Mouse (Mus musculus) small intestine, adult 2 months (tissue): ENCODE measurements around the gene 4931414P19Rik.

Experiments used
- CTCF ChIP-seq: fragments of 200-500 bp; IDR thresholded peaks from 2 replicates; pipeline ENCODE4 v1.5.1; 2012; ENCODE audit warnings: low read depth, mild to moderate bottlenecking, control low read depth, inconsistent platforms, low read length, moderate library complexity, mixed read lengths; ENCODE audit not compliant: insufficient replicate concordance, insufficient read length; ENCODE audit errors: extremely low read depth
- POLR2A ChIP-seq: fragments of 200-500 bp; IDR thresholded peaks from 2 replicates; pipeline ENCODE4 v1.6.1; 2012; ENCODE audit warnings: low read depth, mild to moderate bottlenecking, control low read depth, inconsistent platforms, low read length, moderate library complexity

DNA sequence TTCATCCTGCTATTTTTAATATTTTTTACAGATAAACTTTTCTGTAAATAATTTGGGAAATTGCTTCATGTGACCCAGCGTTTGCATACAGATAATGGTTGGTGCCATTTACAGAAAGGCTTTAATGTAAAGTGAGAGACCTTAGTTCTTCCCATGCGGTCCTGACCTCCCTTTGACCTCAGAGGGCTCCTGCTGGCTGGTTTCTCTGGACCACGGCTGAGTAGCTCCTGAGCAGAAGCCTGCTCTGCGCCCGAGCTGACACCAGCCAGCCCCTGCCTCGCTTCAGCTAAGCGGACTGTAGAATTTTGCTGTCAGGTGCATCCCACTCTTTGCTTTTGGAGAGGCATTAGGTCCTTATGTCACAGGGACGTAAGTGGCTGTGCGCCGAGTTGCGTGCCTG is 65.0 kb downstream of the 4931414P19Rik start:
- TF ChIP-seq CTCF (no peak), POLR2A (no peak)
